Comparison of ENCODE assay signal across 19 mouse cellular contexts in genomic region chr10:99417591-99417990, GRCm38 (mm10).
DNase-seq lines count a peak whose midpoint lies in the region; ATAC-seq and TF ChIP-seq lines count a peak whose summit lies in the region.
"Had no signal": no experiment of that assay in that cellular context is flagged by ENCODE, and none has a peak within 500 bp of the region (broad histone marks: within the 10 kb centered on the region; RNA-seq: fewer than 3 reads in every experiment).

No protein-coding gene starts in this region.

- H3K4me3 ChIP-seq in forebrain, embryonic 13.5 days: no peak overlapping the region
- H3K4me3 ChIP-seq in forebrain, postnatal 0 days (ENCODE audit: low read depth, low read length): no peak overlapping the region
- no peak overlapping the region for H3K4me3 ChIP-seq in midbrain, embryonic 11.5 days (ENCODE audit: low read depth, low read length)
- H3K4me3 ChIP-seq in midbrain, postnatal 0 days (ENCODE audit: low read depth, low read length): no peak overlapping the region
- no peak overlapping the region for H3K4me3 ChIP-seq in intestine, embryonic 16.5 days (ENCODE audit: low read length)
- H3K4me3 ChIP-seq: heart, embryonic 13.5 days; megakaryocyte, embryonic 14.5 days; neural tube, embryonic 12.5 days had no signal

- no peak overlapping the region for H3K27ac ChIP-seq in forebrain, embryonic 13.5 days
- H3K27ac ChIP-seq in forebrain, postnatal 0 days (ENCODE audit: low read depth, low read length): no peak overlapping the region
- H3K27ac ChIP-seq in midbrain, embryonic 11.5 days (ENCODE audit: low read depth, low read length): no peak overlapping the region
- no peak overlapping the region for H3K27ac ChIP-seq in midbrain, postnatal 0 days (ENCODE audit: low read depth, low read length)
- H3K27ac ChIP-seq in intestine, embryonic 16.5 days (ENCODE audit: low read length): no peak overlapping the region
- H3K27ac ChIP-seq: heart, embryonic 13.5 days; neural tube, embryonic 12.5 days had no signal

- peak; percentile 55; the same call in 1 of the 2 replicates for ATAC-seq in forebrain, embryonic 13.5 days
- ATAC-seq in forebrain, postnatal 0 days: no peak
- peak; percentile 75 for ATAC-seq in midbrain, embryonic 11.5 days (ENCODE audit: low FRiP score)
- ATAC-seq in midbrain, postnatal 0 days (ENCODE audit: low FRiP score): no peak
- ATAC-seq in intestine, embryonic 16.5 days: no peak
- ATAC-seq: Patski had no signal

- WGBS in forebrain, embryonic 13.5 days: 35% methylated on average over 7 of the region's 7 CpGs
- 34% methylated on average over 7 of the region's 7 CpGs for WGBS in forebrain, postnatal 0 days
- WGBS in midbrain, embryonic 11.5 days: 33% methylated on average over 7 of the region's 7 CpGs
- WGBS in midbrain, postnatal 0 days: 53% methylated on average over 7 of the region's 7 CpGs
- 51% methylated on average over 7 of the region's 7 CpGs for WGBS in intestine, embryonic 16.5 days

- H3K36me3 ChIP-seq in forebrain, embryonic 13.5 days (ENCODE audit: poor library complexity, severe bottlenecking): no peaks in the 10 kb centered on the region
- no peaks in the 10 kb centered on the region for H3K36me3 ChIP-seq in forebrain, postnatal 0 days (ENCODE audit: insufficient read depth)
- no peaks in the 10 kb centered on the region for H3K36me3 ChIP-seq in midbrain, embryonic 11.5 days (ENCODE audit: control insufficient read depth, insufficient read depth, low read length)
- H3K36me3 ChIP-seq in midbrain, postnatal 0 days (ENCODE audit: insufficient read depth, low read length): no peaks in the 10 kb centered on the region
- H3K36me3 ChIP-seq in intestine, embryonic 16.5 days (ENCODE audit: control insufficient read depth, insufficient read depth, low read length): no peaks in the 10 kb centered on the region
- H3K36me3 ChIP-seq: heart, embryonic 13.5 days; neural tube, embryonic 12.5 days had no signal

- no peak overlapping the region for H3K4me2 ChIP-seq in forebrain, embryonic 13.5 days
- H3K4me2 ChIP-seq in forebrain, postnatal 0 days (ENCODE audit: low read depth): no peak overlapping the region
- no peak overlapping the region for H3K4me2 ChIP-seq in midbrain, embryonic 11.5 days
- H3K4me2 ChIP-seq in midbrain, postnatal 0 days (ENCODE audit: low read depth, low read length, poor library complexity, severe bottlenecking): no peak overlapping the region
- H3K4me2 ChIP-seq in intestine, embryonic 16.5 days (ENCODE audit: low read depth, low read length): no peak overlapping the region
- H3K4me2 ChIP-seq: heart, embryonic 13.5 days; neural tube, embryonic 12.5 days had no signal

- H3K9ac ChIP-seq in forebrain, embryonic 13.5 days: no peak overlapping the region
- no peak overlapping the region for H3K9ac ChIP-seq in forebrain, postnatal 0 days
- no peak overlapping the region for H3K9ac ChIP-seq in midbrain, embryonic 11.5 days (ENCODE audit: low read length)
- no peak overlapping the region for H3K9ac ChIP-seq in midbrain, postnatal 0 days (replicated peaks; ENCODE audit: low read length, poor library complexity, severe bottlenecking)
- H3K9ac ChIP-seq in intestine, embryonic 16.5 days (ENCODE audit: low read depth, low read length): no peak overlapping the region
- H3K9ac ChIP-seq: heart, embryonic 13.5 days; neural tube, embryonic 12.5 days had no signal

- no peaks in the 10 kb centered on the region for H3K27me3 ChIP-seq in forebrain, embryonic 13.5 days
- no peaks in the 10 kb centered on the region for H3K27me3 ChIP-seq in forebrain, postnatal 0 days (ENCODE audit: insufficient read depth, low read length)
- no peaks in the 10 kb centered on the region for H3K27me3 ChIP-seq in midbrain, embryonic 11.5 days (ENCODE audit: control insufficient read depth, insufficient read depth, low read length)
- no peaks in the 10 kb centered on the region for H3K27me3 ChIP-seq in midbrain, postnatal 0 days (ENCODE audit: insufficient read depth, low read length)
- no peaks in the 10 kb centered on the region for H3K27me3 ChIP-seq in intestine, embryonic 16.5 days (replicated peaks; ENCODE audit: control insufficient read depth, insufficient read depth, low read length)
- H3K27me3 ChIP-seq: heart, embryonic 13.5 days; megakaryocyte, embryonic 14.5 days; neural tube, embryonic 12.5 days; Patski had no signal

- TF ChIP-seq CTCF in forebrain, postnatal 0 days (IDR thresholded peaks at IDR 0.05; ENCODE audit: low read depth): no peak
- no peak for TF ChIP-seq CTCF in midbrain, postnatal 0 days (IDR thresholded peaks at IDR 0.05)

- H3K9me3 ChIP-seq in forebrain, embryonic 13.5 days (replicated peaks): 0 out of 2 replicates have a peak, but pooled peaks cover under 1% of the 10 kb centered on the region
- H3K9me3 ChIP-seq in forebrain, postnatal 0 days (ENCODE audit: low read length): no peaks in the 10 kb centered on the region
- no peaks in the 10 kb centered on the region for H3K9me3 ChIP-seq in midbrain, embryonic 11.5 days (ENCODE audit: control insufficient read depth, low read length)
- H3K9me3 ChIP-seq in midbrain, postnatal 0 days (ENCODE audit: low read length): no peaks in the 10 kb centered on the region
- H3K9me3 ChIP-seq in intestine, embryonic 16.5 days (ENCODE audit: control insufficient read depth, low read length): no peaks in the 10 kb centered on the region
- H3K9me3 ChIP-seq: heart, embryonic 13.5 days; neural tube, embryonic 12.5 days had no signal

- DNase-seq in forebrain, postnatal 0 days: no peak
- peak; percentile 82 for DNase-seq in midbrain, embryonic 11.5 days (ENCODE audit: low spot score, missing footprints)
- no peak for DNase-seq in midbrain, postnatal 0 days (ENCODE audit: low spot score)
- peak; percentile 94 for DNase-seq in ES-CJ7 (ENCODE audit: low read depth, low spot score)
- peak; percentile 78 for DNase-seq in ZHBTc4 (ENCODE audit: low read depth, low spot score)
- no peak for DNase-seq in left cerebral cortex, adult 9 months (ENCODE audit: low spot score in 2 of 2)
- DNase-seq: adrenal gland, postnatal 25 days; cerebellum, adult 11-12 months; cerebellum, postnatal 14 days; liver; lung, postnatal 14 days; spleen, adult 18-20 months; thymus, adult 18-20 months had no signal

- peaks cover 19% of the 10 kb centered on the region for H3K4me1 ChIP-seq in forebrain, embryonic 13.5 days
- H3K4me1 ChIP-seq in forebrain, postnatal 0 days (ENCODE audit: insufficient read depth): no peaks in the 10 kb centered on the region
- peaks cover 4% of the 10 kb centered on the region for H3K4me1 ChIP-seq in midbrain, embryonic 11.5 days (ENCODE audit: control insufficient read depth, insufficient read depth, low read length)
- H3K4me1 ChIP-seq in midbrain, postnatal 0 days (ENCODE audit: insufficient read depth, low read length): no peaks in the 10 kb centered on the region
- H3K4me1 ChIP-seq in intestine, embryonic 16.5 days (ENCODE audit: control insufficient read depth, insufficient read depth, low read length): no peaks in the 10 kb centered on the region
- H3K4me1 ChIP-seq: heart, embryonic 13.5 days had no signal

Comparison
In these comparisons a context has a peak if more than half of its experiments do, and no peak if none do; other contexts are left out.
1. ATAC-seq: peak in forebrain, embryonic 13.5 days (single experiment) and midbrain, embryonic 11.5 days (single experiment); none in forebrain, postnatal 0 days (single experiment), midbrain, postnatal 0 days (single experiment) and intestine, embryonic 16.5 days (single experiment).
2. DNase-seq: peak in midbrain, embryonic 11.5 days (single experiment), ES-CJ7 (single experiment) and ZHBTc4 (single experiment); none in forebrain, postnatal 0 days (single experiment), midbrain, postnatal 0 days (single experiment) and left cerebral cortex, adult 9 months (0 of 2).